Mouse (Mus musculus) small intestine, adult 2 months (tissue): ENCODE data around the gene Actl6b.

Experiments
- CTCF ChIP-seq: fragments of 200-500 bp; IDR thresholded peaks from 2 replicates; pipeline ENCODE4 v1.5.1; 2012; ENCODE audit warnings: low read depth, mild to moderate bottlenecking, control low read depth, inconsistent platforms, low read length, moderate library complexity, mixed read lengths; ENCODE audit not compliant: insufficient replicate concordance, insufficient read length; ENCODE audit errors: extremely low read depth
- POLR2A ChIP-seq: fragments of 200-500 bp; IDR thresholded peaks from 2 replicates; pipeline ENCODE4 v1.6.1; 2012; ENCODE audit warnings: low read depth, mild to moderate bottlenecking, control low read depth, inconsistent platforms, low read length, moderate library complexity

- TF ChIP-seq CTCF (no peak), POLR2A (no peak)
These were observed 28.6 kb upstream of the Actl6b start for GRCm38 (mm10) chr5:137524671-137525070.
